Mouse (Mus musculus) layer of hippocampus, adult 2 months (tissue): ENCODE measurements at regions not wholly inside any gene's neighbourhood (a gene's known extent, or its start where the extent isn't known, plus 50 kb on each side); places are given as distances from the start of the nearest gene placed in this dataset.

ENCODE experiments used
- DNase-seq, 2 experiments: peaks; one replicate each; pipeline ENCODE4 v3.0.0; 2022; ENCODE audit warnings: low spot score in 2 of 2
- H3K27ac ChIP-seq: fragments of 200-600 bp; 2 replicates; pipeline ENCODE4 v1.8.1; 2022
- H3K4me3 ChIP-seq: fragments of 200-600 bp; 2 replicates; pipeline ENCODE4 v1.8.1; 2022; ENCODE audit warnings: mild to moderate bottlenecking
- CTCF ChIP-seq: fragments of 200-600 bp; conservative IDR thresholded peaks from 2 replicates; pipeline ENCODE4 v1.8.1; 2022; ENCODE audit warnings: antibody characterized with exemption, mild to moderate bottlenecking, moderate library complexity

DNA sequence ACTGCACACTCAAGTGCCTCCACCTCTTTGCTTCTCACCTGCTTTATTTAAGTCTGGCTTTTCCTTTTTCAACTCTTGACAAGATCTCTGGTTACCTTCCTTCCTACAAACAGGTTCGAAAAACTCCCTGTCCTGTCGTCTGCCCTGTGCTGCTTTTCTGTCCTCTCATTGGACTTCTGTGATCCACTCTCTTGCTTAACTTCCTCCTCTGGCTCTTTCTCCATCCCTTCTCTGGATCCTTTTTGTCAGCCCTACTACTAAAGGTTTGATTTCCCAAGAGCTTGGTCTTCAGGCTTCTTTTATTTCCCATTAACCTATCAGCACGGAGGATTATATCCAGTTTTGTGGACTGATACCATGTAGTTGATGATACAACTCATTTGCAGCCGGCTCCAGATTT lies 149.8 kb downstream of the Satb1 start:
- no peak overlapping the region for H3K27ac ChIP-seq
- no peak overlapping the region for H3K4me3 ChIP-seq
- DNase-seq: no peak
- no peak for TF ChIP-seq CTCF

DNA sequence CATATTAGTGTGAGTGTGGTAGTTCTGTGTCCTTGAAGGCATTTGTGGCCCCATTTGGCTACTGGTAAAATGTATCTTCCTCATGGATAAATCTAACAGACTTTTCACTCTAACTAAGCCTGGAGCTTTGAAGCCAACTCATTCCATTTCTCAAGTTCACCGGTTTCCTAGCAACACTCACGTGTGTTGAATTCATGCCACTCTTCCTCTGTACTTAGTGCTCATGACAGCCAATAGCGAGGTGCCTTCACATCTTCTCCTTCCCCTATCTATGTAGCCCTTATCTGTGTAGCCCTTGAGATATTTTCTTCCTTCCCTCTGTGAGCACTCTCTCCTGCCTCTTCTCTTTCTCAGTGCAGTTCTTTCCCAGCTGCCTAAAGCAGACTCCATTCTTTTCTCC lies 150.7 kb downstream of the Satb1 start:
- TF ChIP-seq CTCF: no peak
- no peak overlapping the region for H3K27ac ChIP-seq
- no peak overlapping the region for H3K4me3 ChIP-seq
- no peak for DNase-seq

DNA sequence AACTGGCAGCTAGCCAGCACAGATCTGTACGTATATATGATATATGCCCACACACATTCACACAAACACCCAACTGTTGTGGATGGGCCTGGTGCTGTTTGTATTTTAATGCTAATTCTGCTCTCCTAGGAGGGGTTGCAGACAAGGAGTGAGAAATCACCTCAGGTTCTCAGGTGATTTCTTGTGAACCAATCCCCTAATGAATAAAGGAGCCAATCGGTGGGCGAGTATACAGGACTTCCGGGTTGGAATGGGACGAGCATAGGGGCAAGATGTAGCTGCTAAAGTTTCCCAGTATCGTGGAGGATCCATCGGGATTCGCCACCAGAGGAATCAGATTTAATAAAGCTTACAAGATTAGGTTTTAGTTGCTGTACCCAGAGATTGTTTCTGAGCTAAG lies 155.6 kb downstream of the Satb1 start:
- DNase-seq: no peak
- Histone ChIP-seq H3K4me3 (no peak overlapping the region), H3K27ac (no peak overlapping the region)
- no peak for TF ChIP-seq CTCF

DNA sequence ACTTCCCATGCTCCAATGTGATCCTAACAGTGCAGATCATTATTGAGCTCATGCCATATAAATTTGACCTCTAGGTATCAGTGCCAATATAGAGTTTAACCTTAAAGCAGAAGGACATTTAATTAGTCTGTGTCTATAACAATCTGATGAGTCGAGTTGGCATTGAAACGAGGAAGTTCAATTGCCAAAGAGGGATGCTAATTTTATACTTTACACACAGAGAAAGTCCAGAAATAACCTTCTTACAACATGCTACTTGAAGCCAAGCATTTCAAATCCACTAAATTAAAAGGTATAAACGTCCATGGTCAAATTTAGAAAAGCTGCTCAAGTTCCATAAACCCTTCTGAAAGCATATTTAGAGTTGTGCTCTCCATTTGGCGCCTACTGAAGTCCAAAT lies 174.7 kb downstream of the Satb1 start:
- Histone ChIP-seq H3K27ac (no peak overlapping the region), H3K4me3 (no peak overlapping the region)
- DNase-seq: no peak
- TF ChIP-seq CTCF: no peak

DNA sequence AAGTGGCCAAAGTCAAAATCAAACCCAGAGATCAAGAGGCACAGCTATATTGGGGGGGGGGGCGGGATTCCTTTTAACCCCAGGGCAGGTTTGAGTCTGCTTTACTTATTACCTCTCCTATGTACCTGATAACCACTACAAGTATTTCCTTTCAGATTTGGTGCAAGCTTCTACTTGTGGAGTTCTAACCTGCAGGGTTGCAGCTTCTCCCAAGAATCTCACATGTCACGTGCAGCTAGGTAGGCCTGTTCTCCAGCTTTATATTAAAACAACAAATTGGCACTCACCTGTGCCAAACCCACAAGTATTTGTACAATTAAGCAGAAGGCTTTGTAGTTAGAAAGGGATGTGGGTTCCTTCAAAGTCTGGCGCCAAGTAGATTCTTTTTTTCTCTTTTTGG lies 179.2 kb downstream of the Satb1 start:
- no peak overlapping the region for H3K27ac ChIP-seq
- TF ChIP-seq CTCF: no peak
- H3K4me3 ChIP-seq: no peak overlapping the region
- no peak for DNase-seq

DNA sequence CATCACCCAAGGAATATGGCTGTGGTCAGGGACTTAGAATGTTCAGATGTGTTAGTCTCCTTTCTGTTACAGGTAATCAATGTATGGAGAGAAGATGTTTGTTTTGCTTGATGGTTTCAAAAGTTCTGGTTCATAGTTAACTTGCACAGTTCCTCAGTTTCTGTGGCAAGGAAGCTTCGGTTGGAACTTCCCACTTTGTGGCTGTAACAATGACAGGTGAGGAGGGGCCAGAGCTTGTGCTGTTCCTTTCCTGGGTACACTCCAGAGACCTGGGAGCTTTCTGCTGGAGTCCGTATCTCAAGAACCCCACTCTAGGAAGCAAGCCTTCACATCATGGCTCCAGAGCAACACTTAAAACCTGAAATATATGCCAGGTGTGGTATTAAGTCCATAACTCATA lies 181.2 kb downstream of the Satb1 start:
- Histone ChIP-seq H3K4me3 (no peak overlapping the region), H3K27ac (no peak overlapping the region)
- no peak for DNase-seq
- TF ChIP-seq CTCF: no peak

DNA sequence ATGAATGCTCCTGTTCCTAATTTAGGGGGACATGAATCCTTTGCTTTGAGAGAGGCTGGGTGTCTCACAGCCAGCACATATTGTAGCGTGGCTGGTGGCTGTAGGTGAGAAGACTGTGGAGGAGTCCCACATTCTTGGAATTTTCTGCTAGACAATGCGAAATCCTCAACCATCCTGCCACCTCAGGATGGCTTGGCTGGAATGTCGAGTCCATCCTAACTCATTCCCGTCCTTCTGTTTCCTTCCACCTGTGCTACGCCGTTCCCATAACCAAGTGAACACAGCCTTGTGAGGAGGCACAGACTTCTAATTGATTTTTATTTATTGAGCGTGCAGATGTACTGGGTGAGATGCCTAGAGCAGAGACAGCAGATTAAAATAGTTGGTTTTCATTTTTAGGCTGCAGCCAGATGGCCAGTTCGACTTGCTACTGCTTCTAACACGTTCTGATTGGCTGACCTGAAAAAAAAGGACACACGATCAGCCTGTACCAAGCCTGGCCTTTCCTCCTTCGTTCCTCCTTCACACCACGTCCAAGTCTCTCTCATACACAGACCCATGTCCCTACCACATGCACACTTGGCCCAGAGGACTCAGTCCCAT lies 183.8 kb downstream of the Satb1 start:
- no peak for TF ChIP-seq CTCF
- H3K4me3 ChIP-seq: no peak overlapping the region
- no peak for DNase-seq
- no peak overlapping the region for H3K27ac ChIP-seq

DNA sequence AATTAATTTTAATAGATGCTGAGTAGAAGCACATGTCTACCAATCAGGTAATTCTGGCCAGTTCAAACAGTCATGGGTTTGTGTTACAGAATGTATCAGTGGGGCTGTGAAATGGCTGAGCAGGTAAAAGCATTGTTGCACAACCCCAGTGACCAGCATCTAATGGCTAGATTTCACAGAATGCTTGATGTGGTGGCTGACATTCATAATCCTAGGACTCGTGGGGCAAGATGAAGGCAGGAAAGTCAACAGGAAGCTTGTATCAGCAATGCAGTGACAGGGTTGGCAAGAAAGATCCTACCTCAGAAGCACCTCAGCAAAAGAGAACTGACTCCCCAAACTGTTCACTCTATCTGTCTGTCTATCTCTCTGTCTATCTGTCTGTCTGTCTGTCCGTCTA lies 186.7 kb downstream of the Satb1 start:
- Histone ChIP-seq H3K4me3 (no peak overlapping the region), H3K27ac (no peak overlapping the region)
- TF ChIP-seq CTCF: no peak
- no peak for DNase-seq

DNA sequence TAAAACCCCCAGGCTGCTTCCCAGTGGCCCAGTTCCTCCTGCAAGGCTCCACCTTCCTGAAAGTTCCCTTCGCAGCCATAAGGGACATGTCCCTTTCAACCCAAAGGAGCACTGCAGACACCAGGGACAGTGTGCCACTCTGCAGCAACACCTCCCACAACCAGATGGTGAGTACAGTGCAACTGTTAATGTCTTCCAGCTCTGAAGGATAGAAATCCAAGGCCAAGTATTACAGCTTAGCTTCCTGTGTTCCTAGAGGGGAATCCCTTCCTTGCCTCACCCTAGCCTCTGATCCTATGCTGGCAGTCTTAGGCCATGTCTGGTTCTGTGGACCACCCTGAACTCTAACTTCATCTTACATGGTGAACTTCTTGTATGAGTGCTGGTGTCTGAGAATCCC lies 187.2 kb downstream of the Satb1 start:
- Histone ChIP-seq H3K4me3 (no peak overlapping the region), H3K27ac (no peak overlapping the region)
- TF ChIP-seq CTCF: no peak
- no peak for DNase-seq

DNA sequence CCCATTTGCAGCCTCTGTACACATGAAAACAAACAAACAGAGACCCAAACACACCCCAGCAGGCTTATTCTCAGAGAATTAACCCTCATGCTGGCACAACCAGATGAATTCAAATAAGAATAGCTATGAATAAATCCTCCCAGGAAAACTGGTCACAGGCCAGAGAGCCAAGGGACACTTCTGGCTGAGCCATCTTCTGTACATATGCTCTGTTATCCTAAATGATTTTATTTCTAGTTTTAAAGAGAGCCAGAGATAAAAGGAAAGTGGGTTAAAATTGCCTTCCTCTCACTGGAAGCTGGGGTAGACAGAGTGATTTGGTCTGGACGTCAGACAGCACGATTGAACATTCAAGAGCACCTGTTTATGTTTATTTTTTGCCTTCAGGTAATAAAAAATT lies 190.4 kb downstream of the Satb1 start:
- no peak for DNase-seq
- H3K4me3 ChIP-seq: no peak overlapping the region
- TF ChIP-seq CTCF: no peak

DNA sequence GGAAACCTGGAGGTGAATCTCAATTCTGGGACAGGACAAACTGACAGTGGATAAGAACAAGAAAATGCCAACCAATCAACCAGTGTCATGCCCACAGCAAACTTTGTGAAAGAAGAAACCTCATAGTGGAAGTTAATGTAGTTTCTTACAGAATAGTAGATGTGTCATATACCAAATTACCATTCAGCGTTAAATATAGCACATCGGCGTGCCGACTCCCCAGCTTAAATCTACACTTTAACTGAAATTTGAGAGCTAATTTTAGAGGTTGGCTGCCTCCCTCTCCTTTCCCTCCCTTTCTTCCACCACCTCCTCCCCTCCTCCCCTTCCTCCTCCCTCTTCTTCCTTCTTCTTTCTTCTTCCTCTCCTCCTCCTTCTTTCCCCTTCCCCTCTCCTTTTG lies 197.2 kb downstream of the Satb1 start:
- TF ChIP-seq CTCF: no peak

More for the DNA sequence above, 190.4 kb downstream of the Satb1 start:
- H3K27ac ChIP-seq: no peak overlapping the region

DNA sequence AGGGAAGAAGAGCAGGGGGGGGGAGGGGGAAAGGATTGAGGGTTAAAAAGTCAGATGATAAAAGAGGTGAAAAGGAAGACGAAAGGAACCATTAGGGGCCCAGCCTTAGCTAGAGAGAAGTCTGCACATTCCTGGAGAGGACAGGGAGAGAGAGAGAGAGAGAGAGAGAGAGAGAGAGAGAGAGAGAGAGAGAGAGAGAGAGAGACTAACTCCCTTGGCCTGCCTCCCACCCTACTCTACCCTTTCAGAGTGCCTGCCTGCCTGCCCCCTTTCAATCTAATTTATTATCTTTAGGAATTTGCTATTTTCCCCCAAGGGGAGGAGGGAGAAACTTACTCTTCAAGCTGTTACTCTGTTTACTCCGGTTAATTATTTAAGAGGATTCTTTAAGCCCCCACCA lies 201.5 kb downstream of the Satb1 start:
- Histone ChIP-seq H3K4me3 (no peak overlapping the region), H3K27ac (no peak overlapping the region)
- DNase-seq: no peak
- no peak for TF ChIP-seq CTCF

More for the DNA sequence above, 197.2 kb downstream of the Satb1 start:
- Histone ChIP-seq H3K27ac (no peak overlapping the region), H3K4me3 (no peak overlapping the region)
- no peak for DNase-seq

DNA sequence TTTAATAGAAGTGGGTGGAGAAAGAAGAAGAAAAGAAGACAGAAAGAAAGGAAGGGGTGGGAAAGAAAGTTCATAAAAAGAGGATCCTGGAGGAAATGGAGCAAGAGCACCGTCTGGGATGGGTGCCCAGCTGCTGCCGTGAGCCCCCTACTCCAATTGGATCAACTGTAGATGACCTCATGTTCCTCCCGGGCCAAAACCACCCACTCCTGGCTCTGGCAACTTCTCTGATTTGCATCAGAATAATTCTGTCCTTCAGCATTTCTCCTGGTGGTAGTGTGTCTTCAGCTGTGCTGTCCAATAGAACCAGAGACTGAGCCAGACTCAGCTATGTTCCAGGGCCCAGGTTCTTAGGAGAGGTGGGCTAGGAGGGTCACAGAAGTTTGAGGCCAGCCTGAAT lies 212.6 kb downstream of the Satb1 start:
- H3K4me3 ChIP-seq: no peak overlapping the region
- no peak overlapping the region for H3K27ac ChIP-seq
- no peak for TF ChIP-seq CTCF
- DNase-seq: no peak

DNA sequence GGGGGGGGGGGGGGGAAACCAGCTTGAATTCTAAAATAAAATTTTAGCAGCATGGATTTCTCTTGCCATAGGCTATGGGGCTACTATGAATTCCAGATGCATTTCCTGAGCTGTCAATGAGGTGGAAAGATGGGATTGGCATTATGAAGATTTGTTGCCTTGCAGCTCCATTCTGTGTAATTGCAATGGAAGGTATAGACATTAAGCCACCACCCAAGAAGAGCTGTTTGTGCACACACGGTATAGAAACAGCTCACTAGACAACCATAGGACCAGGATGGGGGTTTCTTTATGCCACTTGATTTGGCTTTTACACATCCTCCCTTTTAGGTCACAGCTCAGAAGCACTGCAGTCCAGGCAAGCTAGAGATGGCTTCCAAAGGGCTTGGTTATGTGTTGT lies 247.8 kb downstream of the Satb1 start:
- no peak for TF ChIP-seq CTCF
- Histone ChIP-seq H3K27ac (peak overlapping the region; percentile 66), H3K4me3 (no peak overlapping the region)
- DNase-seq: no peak
